Comparison of ENCODE assay signal across 9 mouse cellular contexts in genomic region chr13:53110249-53110578, GRCm38 (mm10).
DNase-seq lines count a peak whose midpoint lies in the region; ATAC-seq and TF ChIP-seq lines count a peak whose summit lies in the region.
"Had no signal": no experiment of that assay in that cellular context is flagged by ENCODE, and none has a peak within 500 bp of the region (broad histone marks: within the 10 kb centered on the region; RNA-seq: fewer than 3 reads in every experiment).

No protein-coding gene starts in this region.

- H3K4me3 ChIP-seq in hindbrain, embryonic 11.5 days (ENCODE audit: low read depth, low read length) = no peak overlapping the region
- no peak overlapping the region for H3K4me3 ChIP-seq in hindbrain, postnatal 0 days (ENCODE audit: low read length)
- H3K4me3 ChIP-seq in testis, adult 2 months (ENCODE audit: control insufficient read depth, low read depth, low read length) = peak overlapping the region; percentile 8; the same call in 1 of the 2 replicates
- H3K4me3 ChIP-seq in midbrain, embryonic 12.5 days = no peak overlapping the region
- H3K4me3 ChIP-seq: erythroblast, embryonic 14.5 days had no signal

- TF ChIP-seq POLR2A in testis, adult 2 months (IDR thresholded peaks at IDR 0.05; ENCODE audit: control insufficient read depth, low read depth, low read length) = no peak

- TF ChIP-seq CTCF in hindbrain, postnatal 0 days (IDR thresholded peaks at IDR 0.05; ENCODE audit: low read depth) = no peak
- no peak for TF ChIP-seq CTCF in testis, adult 2 months (IDR thresholded peaks at IDR 0.05; ENCODE audit: control insufficient read depth, insufficient read depth, insufficient replicate concordance, low read depth, low read length)

- peak; percentile 47 for ATAC-seq in hindbrain, embryonic 11.5 days (ENCODE audit: low FRiP score)
- ATAC-seq in hindbrain, postnatal 0 days = no peak
- peak; percentile 38; the same call in 1 of the 2 replicates for ATAC-seq in midbrain, embryonic 12.5 days (ENCODE audit: low FRiP score, low read depth)
- ATAC-seq in monocyte, adult 5-6 weeks (replicated peaks; ENCODE audit: insufficient number of reproducible peaks, low FRiP score, low TSS enrichment, poor library complexity, severe bottlenecking) = no peak

- H3K36me3 ChIP-seq in hindbrain, embryonic 11.5 days (ENCODE audit: control insufficient read depth, insufficient read depth, low read length) = no peaks in the 10 kb centered on the region
- no peaks in the 10 kb centered on the region for H3K36me3 ChIP-seq in hindbrain, postnatal 0 days (ENCODE audit: insufficient read depth, low read length)
- no peaks in the 10 kb centered on the region for H3K36me3 ChIP-seq in testis, adult 2 months (ENCODE audit: control insufficient read depth, insufficient read depth, low read length)
- no peaks in the 10 kb centered on the region for H3K36me3 ChIP-seq in midbrain, embryonic 12.5 days

- no peak for DNase-seq in hindbrain, embryonic 11.5 days (ENCODE audit: low spot score)
- DNase-seq in hindbrain, postnatal 0 days (ENCODE audit: low spot score) = no peak
- no peak for DNase-seq in testis, postnatal 14 days (ENCODE audit: low spot score)
- DNase-seq in thymus, postnatal 14 days = no peak
- DNase-seq in heart, adult 11 months = no peak

- H3K27me3 ChIP-seq in hindbrain, embryonic 11.5 days (ENCODE audit: control insufficient read depth, insufficient read depth, low read length) = no peaks in the 10 kb centered on the region
- no peaks in the 10 kb centered on the region for H3K27me3 ChIP-seq in hindbrain, postnatal 0 days (ENCODE audit: insufficient read depth, low read length)
- H3K27me3 ChIP-seq in testis, adult 2 months (ENCODE audit: control insufficient read depth, insufficient read depth, low read length) = no peaks in the 10 kb centered on the region
- no peaks in the 10 kb centered on the region for H3K27me3 ChIP-seq in midbrain, embryonic 12.5 days

- H3K4me1 ChIP-seq in hindbrain, embryonic 11.5 days (replicated peaks; ENCODE audit: control insufficient read depth, insufficient read depth, low read length) = no peaks in the 10 kb centered on the region
- H3K4me1 ChIP-seq in hindbrain, postnatal 0 days (ENCODE audit: insufficient read depth, low read length) = no peaks in the 10 kb centered on the region
- H3K4me1 ChIP-seq in testis, adult 2 months (ENCODE audit: control insufficient read depth, insufficient read depth, low read length) = peaks cover 22% of the 10 kb centered on the region
- peaks cover 5% of the 10 kb centered on the region; the same call in 1 of the 2 replicates for H3K4me1 ChIP-seq in midbrain, embryonic 12.5 days

- 96% methylated on average over 16 of the region's 16 CpGs for WGBS in hindbrain, embryonic 11.5 days
- WGBS in hindbrain, postnatal 0 days = 72% methylated on average over 16 of the region's 16 CpGs
- WGBS in midbrain, embryonic 12.5 days = 86% methylated on average over 16 of the region's 16 CpGs

- H3K4me2 ChIP-seq in hindbrain, embryonic 11.5 days (replicated peaks; ENCODE audit: low read depth, low read length) = no peak overlapping the region
- no peak overlapping the region for H3K4me2 ChIP-seq in hindbrain, postnatal 0 days (ENCODE audit: low read depth, low read length)
- H3K4me2 ChIP-seq in midbrain, embryonic 12.5 days (replicated peaks) = no peak overlapping the region; the same call in 1 of the 2 replicates

- no peak overlapping the region for H3K27ac ChIP-seq in hindbrain, embryonic 11.5 days (ENCODE audit: low read depth, low read length)
- H3K27ac ChIP-seq in hindbrain, postnatal 0 days = no peak overlapping the region
- H3K27ac ChIP-seq in testis, adult 2 months (ENCODE audit: control insufficient read depth, insufficient read depth, low read depth, low read length) = no peak overlapping the region
- H3K27ac ChIP-seq in midbrain, embryonic 12.5 days (replicated peaks) = no peak overlapping the region

- H3K9ac ChIP-seq in hindbrain, embryonic 11.5 days (ENCODE audit: low read depth, low read length) = no peak overlapping the region
- no peak overlapping the region for H3K9ac ChIP-seq in hindbrain, postnatal 0 days (replicated peaks; ENCODE audit: low read length)
- H3K9ac ChIP-seq in midbrain, embryonic 12.5 days (replicated peaks) = no peak overlapping the region

- H3K9me3 ChIP-seq in hindbrain, embryonic 11.5 days (ENCODE audit: control insufficient read depth, low read length) = no peaks in the 10 kb centered on the region
- no peaks in the 10 kb centered on the region for H3K9me3 ChIP-seq in hindbrain, postnatal 0 days (ENCODE audit: low read length)
- no peaks in the 10 kb centered on the region for H3K9me3 ChIP-seq in midbrain, embryonic 12.5 days

Comparison
In these comparisons a context has a peak if more than half of its experiments do, and no peak if none do; other contexts are left out.
1. ATAC-seq: peak in hindbrain, embryonic 11.5 days (single experiment) and midbrain, embryonic 12.5 days (single experiment); none in hindbrain, postnatal 0 days (single experiment) and monocyte, adult 5-6 weeks (single experiment).